In genomic region chr16:87440184-87440686, GRCm38 (mm10) we compare ENCODE assay signal across 8 mouse cellular contexts. TPM values are rescaled to one million over a fixed set of nuclear protein-coding genes. Genes with fewer than 3 reads are reported as not detected.
DNase-seq lines count a peak whose midpoint lies in the region; ATAC-seq and TF ChIP-seq lines count a peak whose summit lies in the region.

TSS of gene Rwdd2b (minus strand) at chr16:87440573.

- H3K4me3 ChIP-seq in C2C12 (ENCODE audit: insufficient read depth, poor library complexity, severe bottlenecking): peak within 1 kb of the TSS; percentile 52
- H3K4me3 ChIP-seq in erythroblast, embryonic 14.5 days (replicated peaks): peak within 1 kb of the TSS; percentile 94
- peak within 1 kb of the TSS; percentile 85 for H3K4me3 ChIP-seq in heart, embryonic 11.5 days (ENCODE audit: low read depth, low read length)
- H3K4me3 ChIP-seq in kidney, embryonic 16.5 days (ENCODE audit: low read length): peak within 1 kb of the TSS; percentile 79
- peak within 1 kb of the TSS; percentile 87 for H3K4me3 ChIP-seq in liver, adult 2 months (ENCODE audit: insufficient read depth, low read depth, low read length)
- peak within 1 kb of the TSS; percentile 65 for H3K4me3 ChIP-seq in myocyte

- H3ac ChIP-seq in C2C12 (ENCODE audit: control insufficient read depth, insufficient read length, low read depth): peak within 1 kb of the TSS; percentile 99
- peak within 1 kb of the TSS; percentile 79 for H3ac ChIP-seq in myocyte (ENCODE audit: control insufficient read depth, insufficient read length)

- H3K79me2 ChIP-seq in C2C12 (ENCODE audit: control insufficient read depth, insufficient read depth): no peaks in the 10 kb centered on the region
- H3K79me2 ChIP-seq in liver, adult 2 months (ENCODE audit: control insufficient read depth, insufficient read depth, low read length): no peaks in the 10 kb centered on the region
- no peaks in the 10 kb centered on the region for H3K79me2 ChIP-seq in myocyte (ENCODE audit: control insufficient read depth, insufficient read depth)

- TF ChIP-seq CTCF in C2C12 (IDR thresholded peaks at IDR 0.05; ENCODE audit: control insufficient read depth, insufficient read depth, insufficient read length): no peak
- no peak for TF ChIP-seq CTCF in brain, embryonic 14.5 days (IDR thresholded peaks at IDR 0.05; ENCODE audit: borderline replicate concordance, extremely low read depth, insufficient read depth, insufficient read length)
- TF ChIP-seq CTCF in liver, adult 2 months (IDR thresholded peaks at IDR 0.05; ENCODE audit: low read depth, low read length): no peak

- under 1% methylated on average over 38 of the region's 38 CpGs for WGBS in heart, embryonic 11.5 days (ENCODE audit: insufficient replicate concordance)
- WGBS in kidney, embryonic 16.5 days: under 1% methylated on average over 38 of the region's 38 CpGs
- under 1% methylated on average over 38 of the region's 38 CpGs for WGBS in liver, adult 2 months

- peak; percentile 98 for DNase-seq in brain, embryonic 14.5 days (ENCODE audit: low read depth)
- peak; percentile 84 for DNase-seq in liver, adult 2 months (ENCODE audit: extremely low read depth, low read depth, low spot score)
- DNase-seq in splenic B cell, adult 2 months (ENCODE audit: low read depth, low spot score): peak; percentile 95

- peaks cover 25% of the 10 kb centered on the region for H3K4me1 ChIP-seq in erythroblast, embryonic 14.5 days (ENCODE audit: control insufficient read depth)
- H3K4me1 ChIP-seq in heart, embryonic 11.5 days (ENCODE audit: control insufficient read depth, insufficient read depth, low read length): peaks cover 9% of the 10 kb centered on the region
- peaks cover 12% of the 10 kb centered on the region; the same call in 1 of the 2 replicates for H3K4me1 ChIP-seq in kidney, embryonic 16.5 days (ENCODE audit: insufficient read depth, low read length)
- peaks cover 8% of the 10 kb centered on the region for H3K4me1 ChIP-seq in liver, adult 2 months (ENCODE audit: control insufficient read depth, insufficient read depth, low read length)

- no peaks in the 10 kb centered on the region for H3K36me3 ChIP-seq in C2C12 (ENCODE audit: control insufficient read depth, insufficient read depth)
- peaks cover 4% of the 10 kb centered on the region; the same call in 1 of the 2 replicates for H3K36me3 ChIP-seq in erythroblast, embryonic 14.5 days (ENCODE audit: control insufficient read depth)
- H3K36me3 ChIP-seq in heart, embryonic 11.5 days (ENCODE audit: control insufficient read depth, insufficient read depth, low read length): no peaks in the 10 kb centered on the region
- H3K36me3 ChIP-seq in kidney, embryonic 16.5 days (ENCODE audit: insufficient read depth, low read length): 0 out of 2 replicates have a peak, but pooled peaks cover 5% of the 10 kb centered on the region
- H3K36me3 ChIP-seq in liver, adult 2 months (ENCODE audit: control insufficient read depth, insufficient read depth, low read length): no peaks in the 10 kb centered on the region
- no peaks in the 10 kb centered on the region for H3K36me3 ChIP-seq in myocyte (ENCODE audit: control insufficient read depth, insufficient read depth)
- H3K36me3 ChIP-seq in splenic B cell, adult 2 months (ENCODE audit: control insufficient read depth, insufficient read depth, low read length, poor library complexity, severe bottlenecking): no peaks in the 10 kb centered on the region; the same call in 1 of the 2 replicates

- H3K4me2 ChIP-seq in heart, embryonic 11.5 days: peak within 1 kb of the TSS; percentile 85
- H3K4me2 ChIP-seq in kidney, embryonic 16.5 days (replicated peaks; ENCODE audit: low read depth, low read length): peak within 1 kb of the TSS; percentile 86
- H3K4me2 ChIP-seq in myocyte (ENCODE audit: low read depth): peak within 1 kb of the TSS; percentile 90

- no peaks in the 10 kb centered on the region for H3K9me3 ChIP-seq in erythroblast, embryonic 14.5 days (ENCODE audit: control insufficient read depth, low read length)
- H3K9me3 ChIP-seq in heart, embryonic 11.5 days (replicated peaks; ENCODE audit: control insufficient read depth, low read length): no peaks in the 10 kb centered on the region
- H3K9me3 ChIP-seq in kidney, embryonic 16.5 days (ENCODE audit: low read length): no peaks in the 10 kb centered on the region

- H3K27me3 ChIP-seq in C2C12 (ENCODE audit: control insufficient read depth, insufficient read depth, insufficient read length) (peaks cover 11% of the 10 kb centered on the region), myocyte (ENCODE audit: control insufficient read depth, insufficient read depth, insufficient read length) (no peaks in the 10 kb centered on the region)
- peaks cover 11% of the 10 kb centered on the region for H3K27me3 ChIP-seq in erythroblast, embryonic 14.5 days (ENCODE audit: control insufficient read depth)
- H3K27me3 ChIP-seq in heart, embryonic 11.5 days (ENCODE audit: control insufficient read depth, insufficient read depth, low read length): no peaks in the 10 kb centered on the region
- no peaks in the 10 kb centered on the region for H3K27me3 ChIP-seq in kidney, embryonic 16.5 days (ENCODE audit: insufficient read depth, low read length)
- H3K27me3 ChIP-seq in liver, adult 2 months (ENCODE audit: control insufficient read depth, insufficient read depth, low read length): no peaks in the 10 kb centered on the region
- no peaks in the 10 kb centered on the region for H3K27me3 ChIP-seq in splenic B cell, adult 2 months (ENCODE audit: control insufficient read depth, insufficient read depth, low read length, poor library complexity, severe bottlenecking)

- 0 out of 2 replicates have a peak, but pooled peaks have one; percentile 14 for TF ChIP-seq POLR2A in brain, embryonic 14.5 days (IDR thresholded peaks at IDR 0.05; ENCODE audit: borderline replicate concordance, extremely low read depth, insufficient read depth, insufficient read length, poor library complexity, severe bottlenecking)
- peak; percentile 60; the same call in 1 of the 2 replicates for TF ChIP-seq POLR2A in liver, adult 2 months (IDR thresholded peaks at IDR 0.05; ENCODE audit: extremely low read depth, insufficient read depth, low read length)
- TF ChIP-seq POLR2A in myocyte (IDR thresholded peaks at IDR 0.05; ENCODE audit: insufficient read length, low read depth): peak; percentile 61

- ATAC-seq in heart, embryonic 11.5 days (replicated peaks; ENCODE audit: insufficient number of reproducible peaks, low FRiP score, low TSS enrichment): peak; percentile 94
- peak; percentile 96 for ATAC-seq in kidney, embryonic 16.5 days (ENCODE audit: low FRiP score, low TSS enrichment)

- H3K79me3 ChIP-seq in C2C12 (ENCODE audit: low read depth): no peaks in the 10 kb centered on the region

- peak within 1 kb of the TSS; percentile 92 for H3K9ac ChIP-seq in heart, embryonic 11.5 days (ENCODE audit: low read depth, low read length)
- peak within 1 kb of the TSS; percentile 83 for H3K9ac ChIP-seq in kidney, embryonic 16.5 days (replicated peaks; ENCODE audit: low read length)
- H3K9ac ChIP-seq in liver, adult 2 months (ENCODE audit: low read depth, low read length): peak within 1 kb of the TSS; percentile 89

- peak within 1 kb of the TSS; percentile 88 for H3K27ac ChIP-seq in heart, embryonic 11.5 days (ENCODE audit: low read depth, low read length)
- peak within 1 kb of the TSS; percentile 81 for H3K27ac ChIP-seq in kidney, embryonic 16.5 days (ENCODE audit: low read length)
- peak within 1 kb of the TSS; percentile 97 for H3K27ac ChIP-seq in liver, adult 2 months (replicated peaks; ENCODE audit: insufficient read depth, low read depth, low read length)

TF ChIP-seq in C2C12, 6 proteins besides CTCF, POLR2A, EP300 and RAD21:
- no peak for TF ChIP-seq MYOD1 (IDR thresholded peaks at IDR 0.05; ENCODE audit: control insufficient read depth, insufficient read length, low read depth)
- TF ChIP-seq USF1 (IDR thresholded peaks at IDR 0.05; ENCODE audit: low read depth): no peak
- no peak for TF ChIP-seq FOSL1 (IDR thresholded peaks at IDR 0.05; ENCODE audit: insufficient read depth, low read length, poor library complexity, severe bottlenecking)
- TF ChIP-seq CEBPB (IDR thresholded peaks at IDR 0.05; ENCODE audit: low read depth): no peak
- no peak for TF ChIP-seq MYOG (IDR thresholded peaks at IDR 0.05; ENCODE audit: control insufficient read depth, extremely low read depth, insufficient read length)
- no peak for TF ChIP-seq MAX (IDR thresholded peaks at IDR 0.05)

TF ChIP-seq in myocyte, 11 proteins besides CTCF, POLR2A, EP300 and RAD21:
- TF ChIP-seq POLR2AphosphoS2 (IDR thresholded peaks at IDR 0.05; ENCODE audit: insufficient read length, low read depth): peak; percentile 70
- TF ChIP-seq SRF (IDR thresholded peaks at IDR 0.05; ENCODE audit: control insufficient read depth, insufficient read length, low read depth): no peak
- no peak for TF ChIP-seq REST (IDR thresholded peaks at IDR 0.05; ENCODE audit: insufficient read depth, insufficient read length)
- no peak for TF ChIP-seq TCF3 (IDR thresholded peaks at IDR 0.05; ENCODE audit: insufficient read length, low read depth)
TF ChIP-seq in myocyte: peak in this region for 1.

RNA-seq across cellular contexts. Expression of gene Rwdd2b, which starts in this region (rescaled TPM):
- 5.2 TPM for polyA plus RNA-seq in C2C12 (2012; fragmentation: generic; extraction: Trizol)
- 7.3 and 9.3 TPM in 2 replicates for polyA plus RNA-seq in brain, embryonic 14.5 days (2012; rRNA removed)
- 0.11 TPM in 1 of 2 replicates, not detected in the other for polyA plus RNA-seq in erythroblast, embryonic 14.5 days (2012)
- 11.7 and 13.1 TPM in 2 replicates for polyA plus RNA-seq in heart, embryonic 11.5 days (2014; fragmentation: Nextera tagmentation; extraction: Ambion mirVana)
- 13.0 and 14.4 TPM in 2 replicates for polyA plus RNA-seq in kidney, embryonic 16.5 days (2015; fragmentation: Nextera tagmentation; extraction: Ambion mirVana)
- 7.7 and 9.5 TPM in 2 replicates for total RNA-seq in liver, adult 2 months (2014; rRNA removed)
- 5.0 and 5.1 TPM in 2 replicates for polyA plus RNA-seq in liver, adult 2 months (2012; rRNA removed)
- 4.1 TPM for polyA plus RNA-seq in myocyte (2012; fragmentation: generic; extraction: Trizol)

Comparison
In these comparisons a context has a peak if more than half of its experiments do, and no peak if none do; other contexts are left out.
1. Peak in every context shown above with its lines: DNase-seq, ATAC-seq, H3K4me3 ChIP-seq and H3K27ac ChIP-seq.